Mouse (Mus musculus): ENCODE results near the gene Themis2. TPM values are rescaled to one million over a fixed set of nuclear protein-coding genes. Genes with fewer than 3 reads are reported as not detected.
"Not testable (repeated sequence)": the region's sequence is repeated elsewhere in the genome, so short reads cannot be mapped to it uniquely, and the experiment has no call there.

Themis2 gene
- polyA plus RNA-seq, 1 experiment = 55.0 TPM

GRCm38 (mm10) chr4:132801176-132802077 lies 5.2 kb upstream of the Themis2 start:
- TF ChIP-seq CTCF (IDR thresholded peaks at IDR 0.05; ENCODE audit: extremely low read depth, insufficient read depth, insufficient read length, insufficient replicate concordance) = no peak
- TF ChIP-seq POLR2A (IDR thresholded peaks at IDR 0.05; ENCODE audit: low read depth, low read length) = no peak
- Histone ChIP-seq H3K36me3 (ENCODE audit: control insufficient read depth, insufficient read depth, low read length) (no peaks in the 10 kb centered on the region), H3K27ac (ENCODE audit: insufficient read depth, low read length) (peak overlapping the region; percentile 98), H3K27me3 (ENCODE audit: control insufficient read depth, insufficient read depth, low read length) (no peaks in the 10 kb centered on the region), H3K4me1 (ENCODE audit: control insufficient read depth, insufficient read depth, insufficient read length) (peaks cover 25% of the 10 kb centered on the region), H3K4me3 (ENCODE audit: extremely low read depth, insufficient read depth, insufficient read length) (no peak overlapping the region)
- no peak for DNase-seq (ENCODE audit: low read depth in 1 of 2, low spot score in 2 of 2)
- WGBS = 73% methylated on average over 18 of the region's 18 CpGs

DNA sequence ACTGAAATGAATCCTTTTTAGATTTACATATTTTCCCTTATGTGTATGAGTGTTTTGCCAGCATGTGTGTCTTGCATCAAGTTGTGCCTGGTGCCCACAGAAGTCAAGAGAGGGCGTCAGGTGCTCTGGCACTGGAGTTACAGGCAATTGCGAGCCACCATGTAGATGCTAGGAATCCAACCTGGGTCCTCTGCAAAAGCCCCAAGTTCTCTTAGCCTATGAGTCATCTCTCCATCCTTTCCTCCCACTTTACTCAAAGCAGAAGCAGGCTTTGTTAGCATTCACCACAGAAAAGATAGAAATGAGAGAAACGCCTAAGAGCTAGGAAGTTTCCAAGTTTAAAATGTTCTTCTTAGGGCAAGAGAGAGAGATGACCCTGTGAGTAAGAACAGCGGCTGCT lies 3.7 kb upstream of the Themis2 start:
- Histone ChIP-seq H3K4me1 (ENCODE audit: control insufficient read depth, insufficient read depth, insufficient read length) (peaks cover 19% of the 10 kb centered on the region), H3K36me3 (ENCODE audit: control insufficient read depth, insufficient read depth, low read length) (no peaks in the 10 kb centered on the region), H3K27ac (ENCODE audit: insufficient read depth, low read length) (0 out of 2 replicates have a peak overlapping the region, but pooled peaks have one; percentile 18), H3K27me3 (ENCODE audit: control insufficient read depth, insufficient read depth, low read length) (no peaks in the 10 kb centered on the region), H3K4me3 (ENCODE audit: extremely low read depth, insufficient read depth, insufficient read length) (no peak overlapping the region)
- DNase-seq (ENCODE audit: low read depth in 1 of 2, low spot score in 2 of 2) = no peak
- WGBS = 82% methylated on average over 4 of the region's 4 CpGs
- TF ChIP-seq POLR2A (IDR thresholded peaks at IDR 0.05; ENCODE audit: low read depth, low read length) = no peak
- TF ChIP-seq CTCF (IDR thresholded peaks at IDR 0.05; ENCODE audit: extremely low read depth, insufficient read depth, insufficient read length, insufficient replicate concordance) = no peak

DNA sequence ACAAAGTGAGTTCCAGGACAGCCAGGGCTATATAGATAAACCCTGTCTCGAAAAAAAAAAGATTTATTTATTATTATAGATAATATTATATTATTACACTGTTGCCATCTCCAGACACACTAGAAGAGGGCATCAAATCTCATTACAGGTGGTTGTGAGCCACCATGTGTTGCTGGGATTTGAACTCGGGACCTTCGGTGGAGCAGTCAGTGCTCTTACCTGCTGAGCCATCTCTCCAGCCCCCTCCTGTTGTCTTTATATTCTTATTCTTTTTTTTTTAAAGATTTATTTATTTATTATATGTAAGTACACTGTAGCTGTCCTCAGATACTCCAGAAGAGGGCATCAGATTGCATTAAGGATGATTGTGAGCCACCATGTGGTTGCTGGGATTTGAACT lies 2.5 kb upstream of the Themis2 start:
- H3K36me3 ChIP-seq (ENCODE audit: control insufficient read depth, insufficient read depth, low read length); H3K27me3 ChIP-seq (ENCODE audit: control insufficient read depth, insufficient read depth, low read length); H3K4me3 ChIP-seq (ENCODE audit: extremely low read depth, insufficient read depth, insufficient read length); DNase-seq (ENCODE audit: low read depth in 1 of 2, low spot score in 2 of 2); H3K27ac ChIP-seq (ENCODE audit: insufficient read depth, low read length): not testable (repeated sequence)
- WGBS = 89% methylated on average over 3 of the region's 3 CpGs
- H3K4me1 ChIP-seq (ENCODE audit: control insufficient read depth, insufficient read depth, insufficient read length) = peaks cover 17% of the 10 kb centered on the region

DNA sequence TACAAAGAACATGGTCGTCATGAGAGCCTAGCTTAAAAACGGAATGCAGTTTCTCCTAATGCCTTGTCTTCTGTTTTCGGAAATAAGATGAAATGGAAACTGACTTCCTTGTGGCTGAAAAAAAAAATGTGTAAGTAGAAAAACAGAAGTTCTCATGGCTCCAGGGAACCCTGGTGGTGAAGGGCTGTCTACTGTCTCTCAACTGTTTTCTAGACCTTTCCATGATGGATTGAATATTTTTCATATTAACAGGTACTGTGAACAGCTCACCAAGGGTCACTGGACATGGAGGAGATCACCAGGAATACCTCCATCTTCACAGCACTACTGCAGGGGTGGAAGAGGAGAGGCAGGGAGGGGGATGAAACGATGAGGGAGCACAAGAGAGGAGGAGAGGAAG lies 1.8 kb upstream of the Themis2 start:
- TF ChIP-seq POLR2A (IDR thresholded peaks at IDR 0.05; ENCODE audit: low read depth, low read length) (no peak), CTCF (IDR thresholded peaks at IDR 0.05; ENCODE audit: extremely low read depth, insufficient read depth, insufficient read length, insufficient replicate concordance) (no peak)
- 20% methylated on average over 4 of the region's 4 CpGs for WGBS
- Histone ChIP-seq H3K4me3 (ENCODE audit: extremely low read depth, insufficient read depth, insufficient read length) (no peak overlapping the region), H3K27ac (ENCODE audit: insufficient read depth, low read length) (peak overlapping the region; percentile 78), H3K36me3 (ENCODE audit: control insufficient read depth, insufficient read depth, low read length) (no peaks in the 10 kb centered on the region; the same call in 1 of the 2 replicates), H3K27me3 (ENCODE audit: control insufficient read depth, insufficient read depth, low read length) (no peaks in the 10 kb centered on the region), H3K4me1 (ENCODE audit: control insufficient read depth, insufficient read depth, insufficient read length) (peaks cover 17% of the 10 kb centered on the region)
- no peak for DNase-seq (ENCODE audit: low read depth in 1 of 2, low spot score in 2 of 2)

- WGBS = 47% methylated on average over 1 of the region's 1 CpGs
- H3K36me3 ChIP-seq (ENCODE audit: control insufficient read depth, insufficient read depth, low read length) = peaks cover 1% of the 10 kb centered on the region; the same call in 1 of the 2 replicates
- H3K4me1 ChIP-seq (ENCODE audit: control insufficient read depth, insufficient read depth, insufficient read length) = peaks cover 15% of the 10 kb centered on the region
- DNase-seq (ENCODE audit: low read depth in 1 of 2, low spot score in 2 of 2) = no peak
- no peak for TF ChIP-seq CTCF (IDR thresholded peaks at IDR 0.05; ENCODE audit: extremely low read depth, insufficient read depth, insufficient read length, insufficient replicate concordance)
- no peak for TF ChIP-seq POLR2A (IDR thresholded peaks at IDR 0.05; ENCODE audit: low read depth, low read length)
- no peaks in the 10 kb centered on the region for H3K27me3 ChIP-seq (ENCODE audit: control insufficient read depth, insufficient read depth, low read length)
- H3K27ac ChIP-seq (ENCODE audit: insufficient read depth, low read length) = peak overlapping the region; percentile 28
- no peak overlapping the region for H3K4me3 ChIP-seq (ENCODE audit: extremely low read depth, insufficient read depth, insufficient read length)
Measured at GRCm38 (mm10) chr4:132797461-132797860, 1.3 kb upstream of the Themis2 start.

GRCm38 (mm10) chr4:132795171-132795570 lies 1.0 kb downstream of the Themis2 start:
- TF ChIP-seq POLR2A (IDR thresholded peaks at IDR 0.05; ENCODE audit: low read depth, low read length) (no peak), CTCF (IDR thresholded peaks at IDR 0.05; ENCODE audit: extremely low read depth, insufficient read depth, insufficient read length, insufficient replicate concordance) (no peak)
- Histone ChIP-seq H3K27ac (ENCODE audit: insufficient read depth, low read length) (peak overlapping the region; percentile 85), H3K27me3 (ENCODE audit: control insufficient read depth, insufficient read depth, low read length) (no peaks in the 10 kb centered on the region), H3K4me3 (ENCODE audit: extremely low read depth, insufficient read depth, insufficient read length) (peak overlapping the region; percentile 90), H3K36me3 (ENCODE audit: control insufficient read depth, insufficient read depth, low read length) (peaks cover 11% of the 10 kb centered on the region), H3K4me1 (ENCODE audit: control insufficient read depth, insufficient read depth, insufficient read length) (peaks cover 5% of the 10 kb centered on the region; the same call in 1 of the 2 replicates)
- WGBS = 57% methylated on average over 7 of the region's 7 CpGs
- DNase-seq (ENCODE audit: low read depth in 1 of 2, low spot score in 2 of 2) = no peak

GRCm38 (mm10) chr4:132794760-132795159 lies 1.4 kb downstream of the Themis2 start:
- 34% methylated on average over 8 of the region's 8 CpGs for WGBS
- TF ChIP-seq POLR2A (IDR thresholded peaks at IDR 0.05; ENCODE audit: low read depth, low read length) = peak; percentile 54
- no peak for TF ChIP-seq CTCF (IDR thresholded peaks at IDR 0.05; ENCODE audit: extremely low read depth, insufficient read depth, insufficient read length, insufficient replicate concordance)
- Histone ChIP-seq H3K4me1 (ENCODE audit: control insufficient read depth, insufficient read depth, insufficient read length) (peaks cover 5% of the 10 kb centered on the region; the same call in 1 of the 2 replicates), H3K4me3 (ENCODE audit: extremely low read depth, insufficient read depth, insufficient read length) (peak overlapping the region; percentile 90), H3K27ac (ENCODE audit: insufficient read depth, low read length) (peak overlapping the region; percentile 85), H3K36me3 (ENCODE audit: control insufficient read depth, insufficient read depth, low read length) (peaks cover 11% of the 10 kb centered on the region), H3K27me3 (ENCODE audit: control insufficient read depth, insufficient read depth, low read length) (no peaks in the 10 kb centered on the region)
- peak; percentile 61 to 63 for DNase-seq (ENCODE audit: low read depth in 1 of 2, low spot score in 2 of 2)
